Mouse (Mus musculus) T-helper 2 cell (primary cell): Measurements from ENCODE around the gene Calcoco1.

Source experiments
- in situ Hi-C: fragments of 300-600 bp; cut with MboI, MseI; formaldehyde crosslinking; loops from one replicate; pipeline ENCODE4 v1.15.1; 2025; ENCODE audit warnings: high pct_unique_total_duplicates

Gene Calcoco1

GRCm38 (mm10) chr15:102721980-102722475 is at the start of gene Calcoco1:
Gene Calcoco1 (minus strand): TSS chr15:102722178.
- in situ Hi-C loops = no loop called here

- in situ Hi-C loops = loop anchor here (10.0 kb wide), 1 partner anchor 114 kb away; no protein-coding TSS in a partner anchor
Measured at GRCm38 (mm10) chr15:102770866-102771265, 48.9 kb upstream of the Calcoco1 start.

GRCm38 (mm10) chr15:102765207-102765606 is 43.2 kb upstream of the Calcoco1 start:
- in situ Hi-C loops = no loop called here

- in situ Hi-C loops = no loop called here
Measured at GRCm38 (mm10) chr15:102761745-102762378, 39.9 kb upstream of the Calcoco1 start.

- in situ Hi-C loops = no loop called here
Measured at GRCm38 (mm10) chr15:102757686-102758085, 35.7 kb upstream of the Calcoco1 start.

- in situ Hi-C loops = no loop called here
Measured at GRCm38 (mm10) chr15:102755053-102755452, 33.1 kb upstream of the Calcoco1 start.

GRCm38 (mm10) chr15:102754361-102754760 is 32.4 kb upstream of the Calcoco1 start:
- in situ Hi-C loops = no loop called here

GRCm38 (mm10) chr15:102753170-102753569 is 31.2 kb upstream of the Calcoco1 start:
- in situ Hi-C loops = no loop called here

- in situ Hi-C loops = no loop called here
Measured at GRCm38 (mm10) chr15:102752164-102752563, 30.2 kb upstream of the Calcoco1 start.

GRCm38 (mm10) chr15:102750241-102750640 is 28.3 kb upstream of the Calcoco1 start:
- in situ Hi-C loops = no loop called here

- in situ Hi-C loops = no loop called here
Measured at GRCm38 (mm10) chr15:102749103-102749502, 27.1 kb upstream of the Calcoco1 start.

- in situ Hi-C loops = no loop called here
Measured at GRCm38 (mm10) chr15:102747853-102748252, 25.9 kb upstream of the Calcoco1 start.

GRCm38 (mm10) chr15:102747286-102747640 is 25.3 kb upstream of the Calcoco1 start:
- in situ Hi-C loops = no loop called here

GRCm38 (mm10) chr15:102746488-102747285 is 24.7 kb upstream of the Calcoco1 start:
- in situ Hi-C loops = no loop called here

- in situ Hi-C loops = no loop called here
Measured at GRCm38 (mm10) chr15:102746126-102746487, 24.1 kb upstream of the Calcoco1 start.

GRCm38 (mm10) chr15:102745387-102745786 is 23.4 kb upstream of the Calcoco1 start:
- in situ Hi-C loops = no loop called here

- in situ Hi-C loops = loop anchor here (5.0 kb wide), 1 partner anchor 43 kb away; no protein-coding TSS in a partner anchor
Measured at GRCm38 (mm10) chr15:102744831-102745230, 22.9 kb upstream of the Calcoco1 start.

GRCm38 (mm10) chr15:102744416-102744815 is 22.4 kb upstream of the Calcoco1 start:
- in situ Hi-C loops = loop anchor here (5.0 kb wide), 1 partner anchor 42 kb away; no protein-coding TSS in a partner anchor

GRCm38 (mm10) chr15:102743996-102744395 is 22.0 kb upstream of the Calcoco1 start:
- in situ Hi-C loops = loop anchor here (5.0 kb wide), 1 partner anchor 42 kb away; no protein-coding TSS in a partner anchor

GRCm38 (mm10) chr15:102743196-102743595 is 21.2 kb upstream of the Calcoco1 start:
- in situ Hi-C loops = loop anchor here (5.0 kb wide), 1 partner anchor 41 kb away; no protein-coding TSS in a partner anchor

- in situ Hi-C loops = loop anchor here (5.0 kb wide), 1 partner anchor 40 kb away; no protein-coding TSS in a partner anchor
Measured at GRCm38 (mm10) chr15:102742589-102742988, 20.6 kb upstream of the Calcoco1 start.

GRCm38 (mm10) chr15:102739520-102740297 is 17.7 kb upstream of the Calcoco1 start:
- in situ Hi-C loops = loop anchor here (5.0 kb wide), 1 partner anchor 37 kb away; no protein-coding TSS in a partner anchor
